Mouse (Mus musculus) intestine, postnatal 0 days (tissue): ENCODE measurements around the gene Aqp11. TPM values are rescaled to one million over a fixed set of nuclear protein-coding genes. Genes with fewer than 3 reads are reported as not detected.

Experiments used
- ATAC-seq: fragments of 200-750 bp; cut with Nextera tagmentation; 2 replicates; pipeline ENCODE4 v1.8.0; 2017; ENCODE audit warnings: mild to moderate bottlenecking, moderate TSS enrichment, moderate library complexity
- H3K27ac ChIP-seq: fragments of 300-500 bp; sonication (generic); 2 replicates; pipeline ENCODE4 v1.5.1; 2014; ENCODE audit warnings: mild to moderate bottlenecking, low read depth, low read length, moderate library complexity
- H3K27me3 ChIP-seq: fragments of 300-500 bp; sonication (generic); replicated peaks from 2 replicates; pipeline ENCODE4 v1.6.1; 2014; ENCODE audit warnings: low read length, mixed read lengths; ENCODE audit not compliant: control insufficient read depth, insufficient read depth
- H3K36me3 ChIP-seq: fragments of 300-500 bp; sonication (generic); 2 replicates; pipeline ENCODE4 v1.6.1; 2014; ENCODE audit warnings: mild to moderate bottlenecking, moderate library complexity; ENCODE audit not compliant: control insufficient read depth, insufficient read depth
- H3K4me1 ChIP-seq: fragments of 300-500 bp; sonication (generic); replicated peaks from 2 replicates; pipeline ENCODE4 v1.6.1; 2014; ENCODE audit warnings: antibody characterized with exemption, low read length, mixed read lengths; ENCODE audit not compliant: control insufficient read depth, insufficient read depth
- H3K4me2 ChIP-seq: fragments of 300-500 bp; sonication (generic); replicated peaks from 2 replicates; pipeline ENCODE4 v1.6.1; 2014; ENCODE audit warnings: low read depth, mild to moderate bottlenecking, moderate library complexity
- H3K4me3 ChIP-seq: fragments of 300-500 bp; sonication (generic); 2 replicates; pipeline ENCODE4 v1.5.1; 2014; ENCODE audit warnings: low read depth, low read length
- H3K9ac ChIP-seq: fragments of 300-500 bp; sonication (generic); 2 replicates; pipeline ENCODE4 v1.6.1; 2014; ENCODE audit warnings: mild to moderate bottlenecking, low read depth, low read length
- H3K9me3 ChIP-seq: fragments of 300-500 bp; sonication (generic); 2 replicates; pipeline ENCODE4 v1.6.1; 2016; ENCODE audit warnings: mixed run types; ENCODE audit not compliant: control insufficient read depth
- CTCF ChIP-seq: sonication (generic); IDR thresholded peaks from 2 replicates; pipeline ENCODE4 v1.5.1; 2016; ENCODE audit warnings: low read depth, mild to moderate bottlenecking, control low read depth, antibody characterized with exemption, moderate library complexity
- WGBS: fragments of 180-500 bp; shearing (Covaris S2); extraction: QIAGEN DNeasy Blood & Tissue Kit; methylation state at CpG from one replicate; pipeline ENCODE4 v1.1.7; 2014; 5-methylcytosine and 5-hydroxymethylcytosine counted together
- polyA plus RNA-seq: library from polyadenylated mRNA; unstranded; fragments of >200 nt; fragmentation: Nextera tagmentation; extraction: Ambion mirVana; gene quantifications from 2 replicates; pipeline ENCODE4 v1.2.1, GENCODE M21; 2015

The Aqp11 gene
- polyA plus RNA-seq, 1 experiment from 2014 or later = 167 TPM

- WGBS = 6% methylated on average over 12 of the region's 12 CpGs
- no peaks in the 10 kb centered on the region; the same call in 1 of the 2 replicates for H3K4me1 ChIP-seq
- H3K36me3 ChIP-seq = no peaks in the 10 kb centered on the region
- H3K9ac ChIP-seq = peak overlapping the region; percentile 62
- H3K27me3 ChIP-seq = no peaks in the 10 kb centered on the region
- no peak for ATAC-seq
- no peak for TF ChIP-seq CTCF
- peak overlapping the region; percentile 83 for H3K27ac ChIP-seq
- peak overlapping the region; percentile 91 for H3K4me2 ChIP-seq
- H3K9me3 ChIP-seq = no peaks in the 10 kb centered on the region
- H3K4me3 ChIP-seq = peak overlapping the region; percentile 72
These were observed 842 bp downstream of the Aqp11 start for GRCm38 (mm10) chr7:97737256-97737637.

GRCm38 (mm10) chr7:97735886-97736420 lies 2.1 kb downstream of the Aqp11 start:
- H3K4me2 ChIP-seq = peak overlapping the region; percentile 91
- no peaks in the 10 kb centered on the region for H3K36me3 ChIP-seq
- TF ChIP-seq CTCF = no peak
- H3K4me1 ChIP-seq = no peaks in the 10 kb centered on the region; the same call in 1 of the 2 replicates
- H3K27me3 ChIP-seq = no peaks in the 10 kb centered on the region
- H3K9me3 ChIP-seq = no peaks in the 10 kb centered on the region
- H3K27ac ChIP-seq = peak overlapping the region; percentile 41
- WGBS = 43% methylated on average over 4 of the region's 4 CpGs
- H3K4me3 ChIP-seq = peak overlapping the region; percentile 72
- H3K9ac ChIP-seq = no peak overlapping the region
- ATAC-seq = no peak

DNA sequence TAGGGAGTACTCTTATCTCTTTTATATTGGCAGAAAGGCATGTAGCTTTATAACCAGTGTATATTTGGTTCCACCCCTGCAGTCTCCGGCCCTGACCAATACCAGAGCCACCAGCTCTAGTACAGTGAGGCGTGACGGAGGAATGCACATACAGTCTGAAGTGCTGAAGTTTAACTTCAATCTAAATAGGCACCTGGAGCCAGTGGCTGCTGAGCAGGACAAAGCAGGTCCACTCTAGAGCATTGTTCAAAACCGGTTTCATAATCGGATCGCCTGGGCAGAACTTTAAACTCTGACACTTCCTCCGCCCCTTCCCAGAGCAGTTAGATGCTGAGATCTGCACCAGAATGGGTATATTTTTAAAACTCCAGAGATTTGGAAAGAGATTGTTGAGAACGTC lies 3.1 kb downstream of the Aqp11 start:
- no peaks in the 10 kb centered on the region for H3K36me3 ChIP-seq
- no peaks in the 10 kb centered on the region for H3K27me3 ChIP-seq
- no peak overlapping the region for H3K9ac ChIP-seq
- H3K4me1 ChIP-seq = no peaks in the 10 kb centered on the region; the same call in 1 of the 2 replicates
- 0 out of 2 replicates have a peak overlapping the region, but pooled peaks have one; percentile 41 for H3K27ac ChIP-seq
- TF ChIP-seq CTCF = no peak
- ATAC-seq = peak; percentile 56
- 43% methylated on average over 8 of the region's 8 CpGs for WGBS
- H3K4me2 ChIP-seq = peak overlapping the region; percentile 91
- peak overlapping the region; percentile 72 for H3K4me3 ChIP-seq
- H3K9me3 ChIP-seq = no peaks in the 10 kb centered on the region

GRCm38 (mm10) chr7:97733606-97734005 lies 4.5 kb downstream of the Aqp11 start:
- no peak for TF ChIP-seq CTCF

DNA sequence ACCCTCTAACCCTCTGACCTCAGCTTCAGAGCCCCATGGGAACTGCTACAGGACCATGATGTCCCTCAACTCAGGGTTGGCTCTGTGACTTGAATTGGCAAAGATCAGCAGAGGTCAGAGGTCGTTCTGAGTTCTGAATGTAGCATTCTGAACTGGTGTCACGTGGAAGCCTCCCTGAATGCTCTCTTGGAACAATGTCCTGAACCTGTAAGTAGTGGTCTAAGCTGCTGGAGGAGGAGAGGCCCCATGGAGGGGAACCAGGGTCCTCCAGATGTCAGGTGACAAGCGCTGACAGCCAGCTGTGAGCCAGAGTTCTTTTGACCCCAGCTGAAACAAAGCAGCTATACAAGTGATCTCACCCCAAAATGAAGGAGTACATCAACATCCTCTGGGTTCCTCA lies 7.7 kb downstream of the Aqp11 start:
- Histone ChIP-seq H3K9ac (no peak overlapping the region), H3K4me1 (no peaks in the 10 kb centered on the region; the same call in 1 of the 2 replicates), H3K27me3 (no peaks in the 10 kb centered on the region), H3K36me3 (peaks cover 14% of the 10 kb centered on the region), H3K9me3 (no peaks in the 10 kb centered on the region), H3K4me3 (no peak overlapping the region), H3K27ac (no peak overlapping the region), H3K4me2 (no peak overlapping the region)
- no peak for TF ChIP-seq CTCF
- 71% methylated on average over 3 of the region's 3 CpGs for WGBS
- ATAC-seq = no peak

More at GRCm38 (mm10) chr7:97733606-97734005, 4.5 kb downstream of the Aqp11 start:
- Histone ChIP-seq H3K4me3 (no peak overlapping the region), H3K27ac (no peak overlapping the region; the same call in 1 of the 2 replicates), H3K4me1 (no peaks in the 10 kb centered on the region; the same call in 1 of the 2 replicates), H3K36me3 (no peaks in the 10 kb centered on the region), H3K9ac (no peak overlapping the region), H3K4me2 (no peak overlapping the region; the same call in 1 of the 2 replicates), H3K9me3 (no peaks in the 10 kb centered on the region), H3K27me3 (no peaks in the 10 kb centered on the region)
- WGBS = 50% methylated on average over 5 of the region's 5 CpGs
- ATAC-seq = no peak

GRCm38 (mm10) chr7:97728666-97729614 lies 9.1 kb downstream of the Aqp11 start:
- no peak for ATAC-seq
- Histone ChIP-seq H3K4me2 (no peak overlapping the region), H3K4me1 (no peaks in the 10 kb centered on the region; the same call in 1 of the 2 replicates), H3K27me3 (no peaks in the 10 kb centered on the region), H3K9ac (no peak overlapping the region), H3K36me3 (peaks cover 14% of the 10 kb centered on the region), H3K9me3 (no peaks in the 10 kb centered on the region), H3K4me3 (no peak overlapping the region), H3K27ac (no peak overlapping the region)
- no peak for TF ChIP-seq CTCF
- 77% methylated on average over 14 of the region's 14 CpGs for WGBS
